Mouse (Mus musculus) bone marrow macrophage, adult 2 months (primary cell): ENCODE measurements at regions not wholly inside any gene's neighbourhood (a gene's known extent, or its start where the extent isn't known, plus 50 kb on each side); places are given as distances from the start of the nearest gene placed in this dataset.

Experiments used
- H3K27ac ChIP-seq: 2 replicates; pipeline ENCODE4 v1.5.1; 2012; ENCODE audit warnings: low read depth, low read length; ENCODE audit not compliant: insufficient read depth
- H3K4me1 ChIP-seq: 2 replicates; pipeline ENCODE4 v1.6.1; 2012; ENCODE audit warnings: low read length; ENCODE audit not compliant: control insufficient read depth, insufficient read depth
- H3K4me3 ChIP-seq: 2 replicates; pipeline ENCODE4 v1.5.1; 2012; ENCODE audit warnings: mild to moderate bottlenecking, low read length, moderate library complexity; ENCODE audit not compliant: insufficient read depth
- CTCF ChIP-seq: IDR thresholded peaks from 2 replicates; pipeline ENCODE4 v1.5.1; 2012; ENCODE audit warnings: low read depth, mild to moderate bottlenecking, low read length, moderate library complexity
- POLR2A ChIP-seq: IDR thresholded peaks from 2 replicates; pipeline ENCODE4 v1.6.1; 2012; ENCODE audit warnings: mild to moderate bottlenecking, low read depth, low read length, borderline replicate concordance

DNA sequence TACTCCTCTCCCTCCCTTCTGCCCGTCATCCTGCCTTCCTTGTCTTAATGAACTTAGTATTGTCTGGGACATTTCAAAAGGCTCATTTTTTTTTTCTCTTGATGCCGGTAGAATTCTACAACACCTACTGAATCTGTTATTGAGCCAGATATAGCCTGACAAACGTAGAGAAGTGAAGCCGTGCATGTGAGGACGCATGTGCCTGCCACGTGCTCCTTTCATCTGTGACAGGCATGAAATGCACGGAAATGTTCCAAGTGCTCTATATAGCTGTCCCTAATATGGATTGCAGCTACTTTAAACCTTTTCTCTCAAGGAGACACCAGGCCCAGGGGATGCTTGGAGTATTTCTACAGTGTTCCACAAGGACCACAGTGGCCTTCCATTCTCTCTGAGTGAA is 107.3 kb upstream of the Hes1 start:
- Histone ChIP-seq H3K4me1 (no peaks in the 10 kb centered on the region), H3K4me3 (no peak overlapping the region), H3K27ac (no peak overlapping the region)
- no peak for TF ChIP-seq CTCF
- TF ChIP-seq POLR2A = no peak

DNA sequence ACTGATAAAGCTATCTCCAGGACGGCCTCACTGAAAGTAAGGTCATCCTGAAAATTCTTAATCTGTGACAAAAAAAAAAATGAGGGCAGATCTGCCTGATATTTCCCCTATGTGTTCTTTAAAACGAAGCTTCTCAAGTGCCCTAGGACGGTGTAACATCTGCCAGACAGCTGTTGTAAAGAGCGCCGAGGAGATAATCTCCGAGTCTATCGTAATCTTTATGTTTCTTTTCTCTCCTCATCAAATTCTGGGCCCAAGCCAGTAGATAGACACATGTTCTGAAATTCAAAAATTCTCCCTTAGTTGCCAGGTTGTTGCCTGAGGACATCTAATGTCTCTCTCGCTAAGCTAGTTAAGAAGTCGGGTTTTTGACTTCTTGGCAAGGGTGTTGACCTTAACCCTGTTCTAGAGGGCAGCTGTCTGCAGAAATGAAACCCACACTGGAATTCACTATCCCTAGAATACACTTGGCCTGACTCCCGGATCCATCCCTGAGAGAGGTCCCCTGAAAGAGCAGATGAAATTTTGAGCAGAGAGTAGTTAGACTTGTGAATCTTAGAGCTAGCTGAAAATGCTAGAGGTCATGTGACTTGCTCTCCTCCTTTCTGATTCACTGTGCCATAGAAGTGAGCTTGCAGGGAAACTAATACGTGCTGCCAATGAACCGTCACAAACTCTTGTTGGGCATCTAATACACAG is 104.1 kb upstream of the Hes1 start:
- Histone ChIP-seq H3K4me3 (no peak overlapping the region), H3K4me1 (no peaks in the 10 kb centered on the region)

DNA sequence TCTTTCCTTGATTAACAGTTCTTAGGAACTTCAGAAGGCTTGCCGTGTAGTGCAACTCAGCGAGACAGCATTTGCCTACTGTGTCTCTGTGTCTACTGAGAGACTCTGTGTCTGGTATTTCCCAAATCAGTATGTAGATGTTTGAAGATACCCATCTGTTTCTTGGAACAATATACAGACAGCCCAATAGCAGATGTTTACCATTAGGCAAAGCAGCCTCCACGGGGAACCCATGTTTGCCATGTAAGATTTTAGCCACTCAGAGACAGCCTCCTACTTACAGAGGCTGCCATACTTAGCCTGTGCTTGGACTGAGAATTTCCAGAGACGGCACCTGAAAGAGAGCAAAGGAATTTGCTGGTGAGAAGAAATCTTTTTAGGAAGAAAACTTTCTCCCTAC is 100.9 kb upstream of the Hes1 start:
- TF ChIP-seq POLR2A (no peak), CTCF (no peak)
- H3K4me3 ChIP-seq = no peak overlapping the region
- H3K27ac ChIP-seq = no peak overlapping the region
- no peaks in the 10 kb centered on the region for H3K4me1 ChIP-seq

More for the DNA sequence above, 104.1 kb upstream of the Hes1 start:
- TF ChIP-seq CTCF (no peak), POLR2A (no peak)
- H3K27ac ChIP-seq = no peak overlapping the region

DNA sequence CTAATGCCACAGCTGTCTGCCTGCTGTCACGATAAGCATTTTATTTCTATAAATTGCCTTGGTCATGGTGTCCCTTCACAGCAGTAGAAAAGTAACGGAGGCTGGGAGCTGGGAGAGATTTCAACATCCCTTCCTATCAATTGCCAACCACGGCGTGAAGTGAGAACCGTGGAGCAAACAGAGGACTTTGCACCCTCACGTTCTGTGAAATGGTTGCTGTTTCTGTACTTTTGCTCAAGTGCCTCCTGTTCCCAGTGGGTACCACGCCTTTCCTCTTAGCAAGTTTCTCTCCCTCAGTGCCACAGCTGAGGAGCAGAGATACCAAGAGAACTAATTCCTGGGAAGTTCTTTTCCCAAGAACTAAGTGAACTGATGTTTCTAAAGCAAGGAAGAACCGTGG is 99.6 kb upstream of the Hes1 start:
- H3K4me3 ChIP-seq = no peak overlapping the region
- no peak for TF ChIP-seq CTCF
- no peak for TF ChIP-seq POLR2A
- H3K27ac ChIP-seq = no peak overlapping the region
- no peaks in the 10 kb centered on the region for H3K4me1 ChIP-seq

DNA sequence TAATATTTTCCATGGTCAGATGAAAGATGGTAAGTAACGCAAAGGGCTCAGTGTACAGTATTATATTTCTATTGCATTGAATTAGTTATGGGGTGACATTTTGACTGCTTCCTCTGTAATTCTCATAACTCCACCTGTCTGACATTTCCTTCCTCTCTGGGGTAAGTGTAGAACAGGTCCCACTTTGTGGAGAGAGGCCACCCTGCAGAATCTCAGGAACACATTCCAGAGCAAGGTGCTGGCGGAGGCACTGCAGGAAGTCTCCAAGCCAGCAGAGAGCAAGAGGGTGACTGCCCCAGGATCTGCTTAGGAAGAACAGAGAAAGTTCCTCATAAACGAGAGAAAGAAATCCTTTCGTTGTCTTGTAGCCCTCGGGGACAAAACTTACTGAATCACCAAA is 95.4 kb upstream of the Hes1 start:
- H3K27ac ChIP-seq = no peak overlapping the region
- H3K4me3 ChIP-seq = no peak overlapping the region
- TF ChIP-seq POLR2A (no peak), CTCF (no peak)
- H3K4me1 ChIP-seq = no peaks in the 10 kb centered on the region

DNA sequence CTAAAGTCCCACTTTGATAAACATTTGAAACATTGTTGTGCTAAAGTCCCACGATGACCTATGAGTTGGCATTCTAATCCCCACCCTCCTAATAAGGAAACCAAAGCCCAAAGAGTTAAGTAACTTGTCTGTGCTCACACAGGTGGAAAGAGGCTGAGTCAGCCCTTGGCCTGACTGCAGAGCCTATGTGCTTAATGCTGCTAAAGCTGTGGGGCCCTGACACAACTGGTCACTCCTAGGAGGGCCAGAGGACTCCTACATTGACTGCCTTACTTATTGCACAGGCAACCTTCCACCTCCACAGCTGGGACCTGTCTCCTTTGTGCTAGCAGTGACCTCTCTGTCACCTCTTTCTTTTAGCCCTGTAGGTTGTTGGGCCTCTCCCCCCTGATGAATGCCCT is 91.4 kb upstream of the Hes1 start:
- TF ChIP-seq CTCF = no peak
- no peak for TF ChIP-seq POLR2A
- Histone ChIP-seq H3K4me1 (no peaks in the 10 kb centered on the region), H3K27ac (no peak overlapping the region), H3K4me3 (no peak overlapping the region)

DNA sequence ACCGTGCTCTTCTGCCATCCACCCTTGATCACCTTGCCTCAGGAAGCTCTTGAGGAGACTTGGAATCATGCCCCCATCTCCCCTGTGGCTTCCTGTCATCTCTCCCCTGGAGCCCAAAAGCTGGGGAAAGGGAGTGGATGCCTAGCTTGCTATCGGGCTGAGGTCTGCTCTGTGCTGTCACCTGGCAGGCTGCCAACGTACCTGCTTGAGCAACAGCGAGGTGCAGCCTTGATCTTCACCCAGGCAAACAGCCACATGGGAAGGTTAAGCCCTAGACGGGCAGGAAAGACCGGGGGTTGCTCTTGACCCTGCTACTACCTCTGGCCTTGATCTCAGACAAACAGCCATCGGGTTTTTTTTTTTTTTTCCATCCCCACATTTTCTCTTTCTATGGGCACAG is 90.9 kb upstream of the Hes1 start:
- no peak for TF ChIP-seq POLR2A
- no peak for TF ChIP-seq CTCF
- no peaks in the 10 kb centered on the region for H3K4me1 ChIP-seq

DNA sequence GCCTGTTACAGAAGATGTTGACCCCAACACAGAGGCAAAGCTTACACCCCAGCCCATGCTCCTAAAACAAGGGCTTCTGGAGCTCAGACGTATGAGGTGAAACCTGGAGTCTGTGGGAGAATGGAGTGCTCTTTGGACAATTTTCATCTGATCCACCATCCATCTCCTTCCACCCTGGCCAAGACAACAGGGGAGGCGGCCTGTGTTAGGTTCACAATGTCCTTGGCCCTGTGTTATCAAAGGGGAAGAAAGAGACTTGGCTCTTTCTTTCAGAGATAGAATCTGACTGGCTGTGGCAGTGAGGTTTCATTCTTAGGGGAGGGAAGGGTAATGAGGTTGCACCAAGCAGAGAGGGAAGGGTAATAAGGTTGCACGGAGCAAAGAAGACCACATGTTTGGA is 88.4 kb upstream of the Hes1 start:
- no peak overlapping the region for H3K4me3 ChIP-seq
- no peaks in the 10 kb centered on the region for H3K4me1 ChIP-seq
- TF ChIP-seq POLR2A (no peak), CTCF (no peak)
- H3K27ac ChIP-seq = no peak overlapping the region

More for the DNA sequence above, 90.9 kb upstream of the Hes1 start:
- Histone ChIP-seq H3K4me3 (no peak overlapping the region), H3K27ac (no peak overlapping the region)

DNA sequence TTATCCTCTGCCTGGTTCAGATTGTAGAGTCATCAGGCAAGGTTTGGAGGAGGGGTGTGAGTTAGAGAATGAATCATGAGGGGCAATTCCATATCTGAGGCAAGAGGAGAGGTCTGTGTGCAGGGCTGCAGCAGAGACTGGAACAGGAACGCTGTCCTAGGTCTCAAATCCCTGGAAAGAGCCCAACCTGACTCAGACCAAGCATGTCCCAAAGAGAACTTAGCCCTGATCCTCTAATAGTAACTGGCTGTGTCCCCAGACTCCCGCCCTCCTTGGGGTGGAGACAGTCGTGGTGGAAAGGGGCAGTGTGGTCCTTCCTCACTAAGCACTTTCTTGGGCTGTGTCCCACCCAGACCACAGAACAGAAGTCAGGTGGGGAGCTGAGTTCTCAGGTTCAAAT is 87.2 kb upstream of the Hes1 start:
- Histone ChIP-seq H3K27ac (no peak overlapping the region), H3K4me1 (no peaks in the 10 kb centered on the region), H3K4me3 (no peak overlapping the region)
- TF ChIP-seq POLR2A (no peak), CTCF (no peak)

DNA sequence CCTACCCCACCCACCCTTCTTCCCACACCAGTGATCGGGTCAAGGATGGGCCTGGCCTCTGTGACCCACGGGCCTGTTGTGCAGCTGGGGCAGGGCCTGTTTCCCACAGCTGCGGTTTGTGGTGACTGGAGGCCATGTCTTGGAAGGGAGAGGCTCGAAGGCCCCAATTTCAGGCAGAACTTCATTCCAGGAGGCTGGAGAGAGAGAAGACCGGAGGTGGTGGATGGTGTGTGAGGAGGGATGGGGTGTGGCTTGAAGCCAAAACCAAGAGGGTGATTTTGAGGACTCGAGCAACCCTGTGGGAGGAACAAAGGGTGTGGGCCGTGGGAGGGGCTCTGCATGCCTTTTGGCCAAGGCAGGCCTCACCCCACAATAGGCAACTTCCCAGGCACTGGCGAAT is 86.5 kb upstream of the Hes1 start:
- H3K4me3 ChIP-seq = no peak overlapping the region
- H3K4me1 ChIP-seq = no peaks in the 10 kb centered on the region
- no peak for TF ChIP-seq CTCF
- TF ChIP-seq POLR2A = no peak
- no peak overlapping the region for H3K27ac ChIP-seq

DNA sequence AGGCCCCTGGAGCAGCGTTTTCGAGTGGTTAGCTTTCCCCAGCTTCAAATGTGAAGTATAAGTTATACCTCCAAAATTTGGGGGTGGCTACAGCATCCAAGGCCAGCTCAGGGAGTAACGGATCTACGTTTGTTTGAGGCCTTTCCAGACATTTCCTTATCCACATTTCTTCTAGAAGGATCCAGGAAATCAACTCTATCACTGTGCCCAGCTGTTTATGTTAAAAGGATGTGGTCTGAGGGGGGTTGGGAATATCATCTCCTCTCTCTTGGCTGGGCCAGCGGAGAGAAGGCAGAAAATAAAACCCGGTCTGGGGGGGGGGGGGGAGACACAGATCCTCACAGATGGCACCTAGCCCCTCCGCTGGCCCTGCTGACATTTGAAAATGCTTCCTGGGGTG is 85.1 kb upstream of the Hes1 start:
- H3K4me1 ChIP-seq = 0 out of 2 replicates have a peak, but pooled peaks cover 3% of the 10 kb centered on the region
- H3K27ac ChIP-seq = no peak overlapping the region
- no peak overlapping the region for H3K4me3 ChIP-seq
- TF ChIP-seq CTCF (no peak), POLR2A (no peak)
